Mouse (Mus musculus) thymus, postnatal 14 days (tissue): ENCODE results near the gene Apob.
"Not testable (repeated sequence)": the region's sequence is repeated elsewhere in the genome, so short reads cannot be mapped to it uniquely, and the experiment has no call there.

Source experiments
- DNase-seq: peaks from one replicate; pipeline ENCODE4 v3.0.0; 2021

Apob gene

DNA sequence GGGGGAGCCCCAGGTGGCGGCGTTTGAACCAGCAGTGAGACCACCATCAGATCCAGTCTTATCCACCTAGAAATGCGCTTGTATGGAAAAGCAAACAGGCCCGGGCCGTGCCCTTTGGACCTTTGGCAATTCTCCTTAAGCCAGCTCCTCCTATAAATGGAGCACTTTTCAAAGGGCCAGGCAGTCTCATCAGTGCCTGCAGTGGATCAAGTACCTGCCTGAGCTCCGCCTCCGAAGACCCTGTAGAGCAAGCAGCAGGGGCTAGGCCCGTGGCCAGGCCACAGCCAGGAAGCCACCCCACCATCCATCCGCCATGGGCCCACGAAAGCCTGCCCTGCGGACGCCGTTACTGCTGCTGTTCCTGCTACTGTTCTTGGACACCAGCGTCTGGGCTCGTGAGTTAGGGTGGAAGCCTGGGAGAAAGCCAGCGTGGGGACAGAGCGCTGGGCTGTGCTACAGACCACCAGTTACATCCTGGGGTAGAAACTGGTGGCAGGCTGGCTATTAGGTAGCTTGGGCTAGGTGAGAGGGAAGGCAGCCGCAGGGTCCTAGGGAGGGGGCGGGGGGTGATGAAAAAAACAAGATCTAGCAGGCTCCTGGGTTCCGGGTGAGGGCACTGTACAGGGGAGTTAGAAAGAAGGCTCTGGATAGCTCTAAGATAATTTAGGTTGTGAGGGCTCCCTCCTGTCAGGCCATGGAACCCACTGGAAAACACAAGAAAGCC lies at the start of gene Apob:
Apob (plus strand) TSS at position 183 of the 724 bp plus-strand sequence.
- DNase-seq = no peak

DNA sequence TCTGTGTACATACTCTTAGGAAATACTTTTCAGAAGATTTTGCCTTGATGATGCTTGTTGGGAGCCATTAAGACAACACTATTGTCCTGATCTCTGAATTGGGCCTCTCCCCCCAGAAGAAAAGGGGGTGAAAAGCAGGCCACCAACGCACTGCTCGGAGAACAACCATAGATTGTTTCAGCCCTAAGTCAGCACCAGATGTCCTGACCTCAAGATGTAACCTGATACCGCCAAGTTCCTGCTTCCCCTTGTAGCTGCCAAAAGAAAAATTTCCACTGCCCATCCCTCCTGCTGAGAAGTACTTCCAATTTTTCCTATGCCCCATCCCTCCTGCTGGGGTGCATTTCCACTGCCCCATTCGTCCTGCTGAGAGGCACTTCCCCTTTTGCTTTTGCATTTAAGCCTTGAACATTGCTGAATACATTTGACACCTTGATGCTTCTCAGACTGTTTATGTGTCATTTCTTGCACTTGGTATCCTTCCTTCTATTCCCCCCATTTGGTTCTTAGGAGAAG lies 45.0 kb upstream of the Apob start:
- DNase-seq = no peak

DNA sequence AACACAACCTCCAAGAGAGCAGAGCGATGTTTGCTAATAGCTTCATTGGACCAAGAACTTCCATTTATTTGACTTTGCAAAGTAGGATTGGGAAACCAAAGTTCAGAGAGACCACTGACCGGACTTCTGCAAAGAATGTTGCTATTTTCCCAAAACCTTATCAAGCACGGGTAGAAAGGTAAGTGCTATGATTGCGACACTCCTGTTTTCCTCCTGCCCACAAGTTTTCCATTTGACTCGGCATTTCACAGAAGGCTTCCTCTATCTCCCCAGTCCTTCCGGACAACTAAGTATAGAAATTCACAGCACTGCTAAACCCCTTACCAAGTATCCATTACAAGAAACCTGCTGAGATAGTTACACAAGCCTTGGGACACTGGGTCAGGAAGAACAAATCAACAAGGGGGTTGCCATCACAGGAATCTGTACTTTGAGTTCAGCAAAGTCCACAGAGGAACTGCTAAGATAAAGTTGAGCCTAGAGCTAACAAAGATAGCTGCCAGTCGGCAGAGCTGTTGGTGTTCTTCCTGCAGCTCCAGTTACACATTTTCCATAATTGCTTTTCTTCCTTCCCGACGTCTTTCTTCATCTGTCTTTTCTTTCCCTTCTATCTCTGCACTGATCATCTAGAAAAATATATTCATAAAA lies 27.2 kb upstream of the Apob start:
- no peak for DNase-seq

- no peak for DNase-seq
Observed at GRCm38 (mm10) chr12:7958851-7959250, 18.6 kb upstream of the Apob start.

DNA sequence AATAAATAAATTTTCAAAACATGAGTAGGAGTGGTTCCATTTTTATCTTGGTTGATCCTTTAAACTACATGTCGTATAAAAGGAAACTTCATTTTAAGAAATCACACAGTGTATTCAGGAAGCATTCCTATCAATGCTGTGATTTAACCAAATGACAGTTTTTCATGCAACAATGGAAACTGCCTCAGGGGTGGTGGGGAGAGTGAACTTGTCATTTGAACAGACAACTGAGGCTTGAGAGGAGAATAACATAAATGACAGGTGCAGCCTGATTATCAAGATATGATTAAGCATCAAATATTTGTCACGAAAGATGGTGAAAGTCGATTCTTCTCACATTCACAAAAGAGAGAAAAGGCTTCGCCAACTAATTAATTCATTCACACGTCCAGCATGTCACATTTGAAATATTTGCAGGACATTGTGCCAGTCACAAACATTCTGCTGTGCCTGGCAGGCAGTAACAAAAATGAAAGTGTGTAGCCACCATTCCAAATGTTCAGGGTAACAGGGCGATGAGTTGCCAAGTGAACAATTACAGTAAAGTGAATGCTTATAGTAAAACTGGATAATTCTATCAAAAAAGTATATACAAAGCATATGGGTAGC lies 18.0 kb upstream of the Apob start:
- no peak for DNase-seq

- DNase-seq = no peak
Observed at GRCm38 (mm10) chr12:7962314-7962927, 15.0 kb upstream of the Apob start.

GRCm38 (mm10) chr12:7967221-7967620 lies 10.2 kb upstream of the Apob start:
- DNase-seq = no peak

- DNase-seq = no peak
Observed at GRCm38 (mm10) chr12:7970301-7970700, 7.1 kb upstream of the Apob start.

DNA sequence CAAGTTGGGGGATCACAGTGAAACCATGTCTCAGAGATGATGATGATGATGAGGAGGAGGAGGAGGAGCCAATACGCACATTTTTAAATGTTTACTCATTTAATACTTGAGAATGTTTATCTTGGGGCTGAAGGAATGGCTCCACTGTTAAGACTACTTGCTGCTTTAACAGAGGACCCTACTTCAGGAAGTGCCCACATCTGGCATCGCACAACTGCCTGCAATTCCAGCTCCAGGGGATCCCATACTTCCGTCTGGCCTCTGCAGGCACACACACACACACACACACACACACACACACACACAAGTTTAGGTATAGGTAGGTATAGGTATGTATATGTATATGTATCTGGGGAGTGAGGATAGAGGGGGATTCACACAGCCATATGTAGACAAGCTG lies 6.6 kb upstream of the Apob start:
- no peak for DNase-seq

DNA sequence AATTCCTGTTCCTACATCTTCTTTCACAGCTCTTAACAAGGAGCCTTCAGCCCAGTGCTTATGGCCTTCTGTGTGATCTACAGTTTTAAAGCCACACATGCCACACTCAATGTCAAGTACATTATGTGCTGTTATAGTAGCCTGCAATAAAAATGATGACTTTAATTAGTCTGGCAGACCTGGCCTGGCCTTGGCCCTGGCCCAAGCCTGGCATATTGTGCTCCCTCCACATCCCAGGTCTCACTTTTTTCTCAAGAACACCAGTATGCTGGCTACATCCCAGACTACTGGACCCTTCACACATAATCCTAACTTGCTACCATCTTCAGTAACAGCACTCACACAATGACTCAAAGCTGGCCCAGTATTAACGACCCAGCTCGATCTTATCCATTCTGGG lies 5.7 kb upstream of the Apob start:
- no peak for DNase-seq

GRCm38 (mm10) chr12:7973773-7974322 lies 3.6 kb upstream of the Apob start:
- DNase-seq = no peak

GRCm38 (mm10) chr12:7978190-7978884 lies 889 bp downstream of the Apob start:
- DNase-seq = peak; percentile 42

GRCm38 (mm10) chr12:7984411-7984810 lies 7.0 kb downstream of the Apob start:
- no peak for DNase-seq

DNA sequence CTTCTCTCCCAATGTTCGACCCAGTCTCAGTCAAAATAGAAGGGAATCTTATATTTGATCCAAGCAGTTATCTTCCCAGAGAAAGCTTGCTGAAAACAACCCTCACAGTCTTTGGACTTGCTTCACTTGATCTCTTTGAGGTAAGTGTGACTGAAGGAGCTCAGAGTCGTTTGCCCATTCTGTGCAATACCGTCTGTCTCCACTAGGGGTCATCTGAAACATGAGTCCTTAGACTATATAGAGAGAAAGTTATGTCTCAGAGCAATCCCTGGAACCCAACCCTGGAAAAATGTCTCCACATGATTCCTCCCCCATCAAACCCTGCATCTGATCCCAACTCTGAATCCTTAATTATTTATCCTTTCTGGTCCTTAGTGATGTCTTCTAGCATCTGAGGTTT lies 13.4 kb downstream of the Apob start:
- peak; percentile 26 for DNase-seq

- no peak for DNase-seq
Observed at GRCm38 (mm10) chr12:7991570-7991969, 14.1 kb downstream of the Apob start.

GRCm38 (mm10) chr12:8020931-8021330 lies 43.5 kb downstream of the Apob start:
- DNase-seq = no peak

DNA sequence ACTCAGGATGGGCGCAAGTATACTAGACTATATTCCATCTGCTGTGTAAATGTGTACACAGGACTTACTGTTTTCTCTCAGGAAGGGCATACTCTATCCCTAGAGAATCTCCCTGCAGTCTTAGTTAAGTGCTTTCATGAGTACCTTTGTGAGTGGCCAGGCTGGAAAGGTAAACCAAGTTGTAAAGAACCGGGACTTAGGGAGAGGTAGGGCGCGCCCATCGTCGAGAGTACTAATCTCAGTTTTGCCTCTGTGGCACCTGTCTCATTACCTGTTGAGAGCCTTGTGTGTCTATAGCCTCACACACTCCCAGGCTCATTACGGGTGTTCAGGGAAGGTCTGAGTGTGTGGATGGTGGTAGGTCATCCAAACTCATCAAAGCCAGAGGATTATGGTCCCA lies 52.1 kb downstream of the Apob start:
- DNase-seq = no peak

- DNase-seq = no peak
Observed at GRCm38 (mm10) chr12:8030057-8030456, 52.6 kb downstream of the Apob start.

DNA sequence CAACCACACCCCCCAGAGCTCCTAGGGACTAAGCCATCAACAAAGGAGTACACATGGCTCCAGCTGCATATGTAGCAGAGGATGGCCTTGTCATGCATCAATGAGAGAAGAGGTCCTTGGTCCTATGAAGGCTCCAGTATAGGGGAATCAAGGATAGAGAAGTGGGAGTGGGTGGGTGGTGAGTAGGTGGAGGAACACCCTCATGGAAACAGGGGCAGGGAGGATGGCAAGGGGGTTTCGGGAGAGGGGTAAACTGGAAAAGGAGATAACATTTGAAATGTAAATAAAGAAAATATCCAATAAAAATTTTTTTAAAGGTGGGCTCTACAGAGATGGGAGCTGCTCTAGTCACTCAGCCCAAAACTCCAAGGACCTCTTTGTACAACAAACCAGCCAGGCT lies 53.7 kb downstream of the Apob start:
- not testable (repeated sequence) for DNase-seq

DNA sequence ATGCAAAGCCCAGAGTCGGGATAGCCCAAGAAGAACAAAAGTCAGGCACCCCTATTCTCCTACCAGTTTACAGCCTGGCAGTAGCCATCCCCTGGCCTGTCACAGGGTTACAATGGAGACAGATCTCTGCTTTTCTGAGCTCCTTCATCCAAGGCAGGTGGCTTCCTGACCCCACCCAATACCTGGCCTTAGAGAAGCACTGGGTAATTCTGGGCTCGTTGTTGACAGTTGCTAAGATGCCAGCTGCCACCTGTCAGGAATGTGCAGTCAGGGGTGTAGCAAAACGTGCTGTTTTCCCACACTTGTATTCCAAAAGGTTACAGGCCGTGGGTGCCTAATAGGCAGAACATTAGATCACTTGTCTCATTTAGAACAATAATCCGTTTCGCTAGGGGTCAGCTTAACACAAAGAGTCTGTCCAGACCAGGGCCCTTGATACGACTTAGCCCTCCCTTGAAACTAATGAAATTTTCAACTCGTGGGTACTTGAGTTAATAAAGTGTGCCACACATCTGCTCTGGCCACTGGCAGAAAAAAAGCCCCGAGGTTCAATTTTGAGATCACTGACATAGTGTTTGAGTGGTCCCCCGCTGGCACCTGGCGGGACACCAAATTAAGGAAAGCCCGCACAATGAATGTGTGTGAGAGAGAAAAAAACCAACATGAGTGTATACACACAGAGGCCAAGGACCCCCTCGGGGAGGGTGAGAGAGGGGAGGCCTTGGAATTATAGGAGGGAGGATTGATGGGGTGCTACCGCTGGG lies 54.3 kb downstream of the Apob start:
- no peak for DNase-seq

GRCm38 (mm10) chr12:8032359-8032755 lies 54.9 kb downstream of the Apob start:
- DNase-seq = no peak
